Mouse (Mus musculus): ENCODE measurements at regions not wholly inside any gene's neighbourhood (a gene's known extent, or its start where the extent isn't known, plus 50 kb on each side); places are given as distances from the start of the nearest gene placed in this dataset.

- 21% methylated on average over 11 of the region's 11 CpGs for WGBS
- ATAC-seq (ENCODE audit: low read depth), result peak; percentile 6; the same call in 1 of the 2 replicates
Measured at GRCm38 (mm10) chr16:25058051-25058747, 228.4 kb upstream of the Tprg start.

GRCm38 (mm10) chr16:25058812-25059501 lies 227.7 kb upstream of the Tprg start:
- H3K36me3 ChIP-seq (ENCODE audit: control insufficient read depth, insufficient read depth, low read length), result no peaks in the 10 kb centered on the region
- peaks cover 8% of the 10 kb centered on the region for H3K4me1 ChIP-seq (ENCODE audit: control insufficient read depth, insufficient read depth, low read length)
- H3K9me3 ChIP-seq (ENCODE audit: control insufficient read depth, low read length), result no peaks in the 10 kb centered on the region
- WGBS, result under 1% methylated on average over 36 of the region's 36 CpGs
- peak overlapping the region; percentile 85 for H3K27ac ChIP-seq (ENCODE audit: low read depth, low read length)
- H3K9ac ChIP-seq (replicated peaks; ENCODE audit: low read depth, low read length), result peak overlapping the region; percentile 65
- ATAC-seq (ENCODE audit: low read depth), result peak; percentile 95
- H3K4me3 ChIP-seq (ENCODE audit: low read depth, low read length), result peak overlapping the region; percentile 38
- H3K27me3 ChIP-seq (ENCODE audit: control insufficient read depth, insufficient read depth, low read length), result no peaks in the 10 kb centered on the region; the same call in 1 of the 2 replicates
- peak overlapping the region; percentile 53 for H3K4me2 ChIP-seq (ENCODE audit: low read depth, low read length)

More at GRCm38 (mm10) chr16:25058051-25058747, 228.4 kb upstream of the Tprg start:
- Histone ChIP-seq H3K36me3 (ENCODE audit: control insufficient read depth, insufficient read depth, low read length) (no peaks in the 10 kb centered on the region), H3K27me3 (ENCODE audit: control insufficient read depth, insufficient read depth, low read length) (no peaks in the 10 kb centered on the region; the same call in 1 of the 2 replicates), H3K9me3 (ENCODE audit: control insufficient read depth, low read length) (no peaks in the 10 kb centered on the region), H3K4me1 (ENCODE audit: control insufficient read depth, insufficient read depth, low read length) (peaks cover 8% of the 10 kb centered on the region), H3K4me3 (ENCODE audit: low read depth, low read length) (peak overlapping the region; percentile 38), H3K9ac (replicated peaks; ENCODE audit: low read depth, low read length) (no peak overlapping the region; the same call in 1 of the 2 replicates), H3K4me2 (ENCODE audit: low read depth, low read length) (peak overlapping the region; percentile 53), H3K27ac (ENCODE audit: low read depth, low read length) (peak overlapping the region; percentile 85; the same call in 1 of the 2 replicates)

GRCm38 (mm10) chr16:25059504-25059992 lies 227.1 kb upstream of the Tprg start:
- Histone ChIP-seq H3K9ac (replicated peaks; ENCODE audit: low read depth, low read length) (peak overlapping the region; percentile 65), H3K4me3 (ENCODE audit: low read depth, low read length) (peak overlapping the region; percentile 38), H3K27ac (ENCODE audit: low read depth, low read length) (peak overlapping the region; percentile 85), H3K4me1 (ENCODE audit: control insufficient read depth, insufficient read depth, low read length) (peaks cover 8% of the 10 kb centered on the region), H3K27me3 (ENCODE audit: control insufficient read depth, insufficient read depth, low read length) (no peaks in the 10 kb centered on the region; the same call in 1 of the 2 replicates), H3K36me3 (ENCODE audit: control insufficient read depth, insufficient read depth, low read length) (no peaks in the 10 kb centered on the region), H3K4me2 (ENCODE audit: low read depth, low read length) (peak overlapping the region; percentile 53), H3K9me3 (ENCODE audit: control insufficient read depth, low read length) (no peaks in the 10 kb centered on the region)
- no peak; the same call in 1 of the 2 replicates for ATAC-seq (ENCODE audit: low read depth)
- 0% methylated on average over 12 of the region's 12 CpGs for WGBS

- H3K27ac ChIP-seq (ENCODE audit: low read depth, low read length), result no peak overlapping the region
Measured at GRCm38 (mm10) chr16:25060266-25060665, 226.4 kb upstream of the Tprg start.

GRCm38 (mm10) chr16:25061631-25062030 lies 225.0 kb upstream of the Tprg start:
- no peaks in the 10 kb centered on the region for H3K9me3 ChIP-seq (ENCODE audit: control insufficient read depth, low read length)
- no peak overlapping the region for H3K9ac ChIP-seq (replicated peaks; ENCODE audit: low read depth, low read length)
- no peak for ATAC-seq (ENCODE audit: low read depth)
- H3K27me3 ChIP-seq (ENCODE audit: control insufficient read depth, insufficient read depth, low read length), result no peaks in the 10 kb centered on the region; the same call in 1 of the 2 replicates
- peaks cover 8% of the 10 kb centered on the region for H3K4me1 ChIP-seq (ENCODE audit: control insufficient read depth, insufficient read depth, low read length)
- H3K4me2 ChIP-seq (ENCODE audit: low read depth, low read length), result no peak overlapping the region
- no peak overlapping the region for H3K27ac ChIP-seq (ENCODE audit: low read depth, low read length)
- no peaks in the 10 kb centered on the region for H3K36me3 ChIP-seq (ENCODE audit: control insufficient read depth, insufficient read depth, low read length)
- H3K4me3 ChIP-seq (ENCODE audit: low read depth, low read length), result no peak overlapping the region
- WGBS, result 73% methylated on average over 4 of the region's 4 CpGs

More at GRCm38 (mm10) chr16:25060266-25060665, 226.4 kb upstream of the Tprg start:
- no peak overlapping the region for H3K9ac ChIP-seq (replicated peaks; ENCODE audit: low read depth, low read length)
- no peak for ATAC-seq (ENCODE audit: low read depth)
- no peak overlapping the region for H3K4me2 ChIP-seq (ENCODE audit: low read depth, low read length)
- no peaks in the 10 kb centered on the region for H3K9me3 ChIP-seq (ENCODE audit: control insufficient read depth, low read length)
- 84% methylated on average over 8 of the region's 8 CpGs for WGBS
- H3K4me1 ChIP-seq (ENCODE audit: control insufficient read depth, insufficient read depth, low read length), result peaks cover 8% of the 10 kb centered on the region
- H3K36me3 ChIP-seq (ENCODE audit: control insufficient read depth, insufficient read depth, low read length), result no peaks in the 10 kb centered on the region
- H3K27me3 ChIP-seq (ENCODE audit: control insufficient read depth, insufficient read depth, low read length), result no peaks in the 10 kb centered on the region; the same call in 1 of the 2 replicates
- H3K4me3 ChIP-seq (ENCODE audit: low read depth, low read length), result no peak overlapping the region

GRCm38 (mm10) chr16:25063981-25064380 lies 222.6 kb upstream of the Tprg start:
- H3K9me3 ChIP-seq (ENCODE audit: control insufficient read depth, low read length), result no peaks in the 10 kb centered on the region
- ATAC-seq (ENCODE audit: low read depth), result no peak
- no peaks in the 10 kb centered on the region; the same call in 1 of the 2 replicates for H3K27me3 ChIP-seq (ENCODE audit: control insufficient read depth, insufficient read depth, low read length)
- no peak overlapping the region for H3K9ac ChIP-seq (replicated peaks; ENCODE audit: low read depth, low read length)
- H3K4me3 ChIP-seq (ENCODE audit: low read depth, low read length), result no peak overlapping the region
- no peak overlapping the region for H3K4me2 ChIP-seq (ENCODE audit: low read depth, low read length)
- H3K36me3 ChIP-seq (ENCODE audit: control insufficient read depth, insufficient read depth, low read length), result no peaks in the 10 kb centered on the region
- H3K4me1 ChIP-seq (ENCODE audit: control insufficient read depth, insufficient read depth, low read length), result no peaks in the 10 kb centered on the region
- H3K27ac ChIP-seq (ENCODE audit: low read depth, low read length), result no peak overlapping the region

- peak; percentile 66 for ATAC-seq (ENCODE audit: low read depth)
- Histone ChIP-seq H3K9me3 (ENCODE audit: control insufficient read depth, low read length) (no peaks in the 10 kb centered on the region), H3K4me2 (ENCODE audit: low read depth, low read length) (no peak overlapping the region), H3K9ac (replicated peaks; ENCODE audit: low read depth, low read length) (no peak overlapping the region), H3K27me3 (ENCODE audit: control insufficient read depth, insufficient read depth, low read length) (no peaks in the 10 kb centered on the region; the same call in 1 of the 2 replicates), H3K36me3 (ENCODE audit: control insufficient read depth, insufficient read depth, low read length) (no peaks in the 10 kb centered on the region), H3K27ac (ENCODE audit: low read depth, low read length) (no peak overlapping the region), H3K4me3 (ENCODE audit: low read depth, low read length) (no peak overlapping the region), H3K4me1 (ENCODE audit: control insufficient read depth, insufficient read depth, low read length) (no peaks in the 10 kb centered on the region)
- WGBS, result 17% methylated on average over 4 of the region's 4 CpGs
Measured at GRCm38 (mm10) chr16:25064538-25064937, 222.1 kb upstream of the Tprg start.

GRCm38 (mm10) chr16:25066822-25067221 lies 219.8 kb upstream of the Tprg start:
- Histone ChIP-seq H3K36me3 (ENCODE audit: control insufficient read depth, insufficient read depth, low read length) (no peaks in the 10 kb centered on the region), H3K9me3 (ENCODE audit: control insufficient read depth, low read length) (no peaks in the 10 kb centered on the region), H3K4me3 (ENCODE audit: low read depth, low read length) (no peak overlapping the region), H3K4me1 (ENCODE audit: control insufficient read depth, insufficient read depth, low read length) (no peaks in the 10 kb centered on the region), H3K4me2 (ENCODE audit: low read depth, low read length) (no peak overlapping the region), H3K9ac (replicated peaks; ENCODE audit: low read depth, low read length) (no peak overlapping the region), H3K27ac (ENCODE audit: low read depth, low read length) (no peak overlapping the region), H3K27me3 (ENCODE audit: control insufficient read depth, insufficient read depth, low read length) (no peaks in the 10 kb centered on the region; the same call in 1 of the 2 replicates)
- ATAC-seq (ENCODE audit: low read depth), result no peak
- 67% methylated on average over 7 of the region's 7 CpGs for WGBS
